In genomic region chr9:77276451-77277154, GRCm38 (mm10) we compare ENCODE assay signal across 8 mouse cellular contexts.
DNase-seq lines count a peak whose midpoint lies in the region; ATAC-seq lines count a peak whose summit lies in the region.

No protein-coding gene starts in this region.

- no peaks in the 10 kb centered on the region for H3K27me3 ChIP-seq in neural tube, embryonic 15.5 days (replicated peaks)

- no peak overlapping the region for H3K4me3 ChIP-seq in neural tube, embryonic 15.5 days (replicated peaks)

- H3K9ac ChIP-seq in neural tube, embryonic 15.5 days (replicated peaks) = no peak overlapping the region

- peak; percentile 2 for DNase-seq in cerebellum, adult 9-10 months
- DNase-seq in cerebellum, postnatal 4 days (ENCODE audit: low spot score in 2 of 2) = no peak
- peak; percentile 18 for DNase-seq in layer of hippocampus, adult 9-11 months
- DNase-seq in layer of hippocampus, adult 9-10 months (ENCODE audit: low spot score) = no peak
- DNase-seq in gonadal fat pad, adult 2 months (ENCODE audit: low read depth) = peak; percentile 96
- no peak for DNase-seq in right cerebral cortex, adult 18-20 months
- DNase-seq in urinary bladder, postnatal 10 days (ENCODE audit: low spot score) = no peak

- H3K4me2 ChIP-seq in neural tube, embryonic 15.5 days = no peak overlapping the region

- 53% methylated on average over 5 of the region's 5 CpGs for WGBS in neural tube, embryonic 15.5 days

- H3K27ac ChIP-seq in neural tube, embryonic 15.5 days (replicated peaks) = no peak overlapping the region

- H3K9me3 ChIP-seq in neural tube, embryonic 15.5 days (replicated peaks) = no peaks in the 10 kb centered on the region

- H3K4me1 ChIP-seq in neural tube, embryonic 15.5 days = peaks cover 4% of the 10 kb centered on the region; the same call in 1 of the 2 replicates

- peak; percentile 65; the same call in 1 of the 2 replicates for ATAC-seq in neural tube, embryonic 15.5 days (ENCODE audit: low FRiP score)

- H3K36me3 ChIP-seq in neural tube, embryonic 15.5 days = no peaks in the 10 kb centered on the region

Comparison
In these comparisons a context has a peak if more than half of its experiments do, and no peak if none do; other contexts are left out.
1. DNase-seq: peak in cerebellum, adult 9-10 months (single experiment), layer of hippocampus, adult 9-11 months (single experiment) and gonadal fat pad, adult 2 months (single experiment); none in cerebellum, postnatal 4 days (0 of 2), layer of hippocampus, adult 9-10 months (single experiment), right cerebral cortex, adult 18-20 months (single experiment) and urinary bladder, postnatal 10 days (single experiment).